Mouse (Mus musculus) macrophage (primary cell): ENCODE measurements around the gene Smad5. TPM values are rescaled to one million over a fixed set of nuclear protein-coding genes. Genes with fewer than 3 reads are reported as not detected.

Source experiments
- H3K27ac ChIP-seq: fragments of 350-480 bp; formaldehyde crosslinking; 2 replicates; pipeline ENCODE4 v1.9.0; 2021
- H3K36me3 ChIP-seq: fragments of 350-480 bp; formaldehyde crosslinking; 2 replicates; pipeline ENCODE4 v1.9.0; 2021; ENCODE audit errors: inconsistent target
- H3K4me3 ChIP-seq: fragments of 350-480 bp; formaldehyde crosslinking; 2 replicates; pipeline ENCODE4 v1.9.0; 2021; ENCODE audit errors: inconsistent target
- H3K79me2 ChIP-seq: fragments of 350-480 bp; formaldehyde crosslinking; 2 replicates; pipeline ENCODE4 v1.9.0; 2021; ENCODE audit errors: inconsistent target
- WGBS: methylation state at CpG from one replicate; pipeline ENCODE4 v1.1.7; 2026; ENCODE audit warnings: inconsistent platforms; ENCODE audit not compliant: missing documents; 5-methylcytosine and 5-hydroxymethylcytosine counted together
- polyA plus RNA-seq: library from polyadenylated mRNA; stranded (reverse); fragments of 250-400 nt; gene quantifications from 3 replicates; pipeline ENCODE4 v1.2.4, GENCODE M21; 2018; ENCODE audit warnings: inconsistent platforms

Gene Smad5
- polyA plus RNA-seq, 1 experiment from 2014 or later, result 5.5 TPM

DNA sequence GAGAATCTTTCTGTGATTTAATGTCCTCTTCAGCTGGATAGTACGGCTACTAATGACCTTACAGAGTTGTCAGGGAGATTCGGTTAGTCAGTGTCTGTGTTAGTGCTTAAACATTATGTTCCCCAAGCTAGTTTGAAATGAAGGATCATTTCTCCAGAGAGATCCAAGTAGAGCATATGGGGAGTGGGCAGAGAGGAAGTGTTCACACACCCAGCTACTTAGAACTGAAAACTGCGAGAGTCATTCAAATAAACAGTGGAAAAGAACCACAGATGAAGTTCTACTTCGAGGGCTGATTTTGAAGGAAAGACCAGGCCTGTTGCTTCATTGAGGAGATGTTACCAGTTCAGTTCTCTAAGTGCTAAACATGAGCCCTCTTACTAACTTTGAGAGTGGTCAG is 23.7 kb downstream of the Smad5 start:
- Histone ChIP-seq H3K36me3 (peaks cover 44% of the 10 kb centered on the region; the same call in 1 of the 2 replicates), H3K27ac (no peak overlapping the region), H3K4me3 (no peak overlapping the region), H3K79me2 (no peaks in the 10 kb centered on the region; the same call in 1 of the 2 replicates)
- 91% methylated on average over 4 of the region's 4 CpGs for WGBS

DNA sequence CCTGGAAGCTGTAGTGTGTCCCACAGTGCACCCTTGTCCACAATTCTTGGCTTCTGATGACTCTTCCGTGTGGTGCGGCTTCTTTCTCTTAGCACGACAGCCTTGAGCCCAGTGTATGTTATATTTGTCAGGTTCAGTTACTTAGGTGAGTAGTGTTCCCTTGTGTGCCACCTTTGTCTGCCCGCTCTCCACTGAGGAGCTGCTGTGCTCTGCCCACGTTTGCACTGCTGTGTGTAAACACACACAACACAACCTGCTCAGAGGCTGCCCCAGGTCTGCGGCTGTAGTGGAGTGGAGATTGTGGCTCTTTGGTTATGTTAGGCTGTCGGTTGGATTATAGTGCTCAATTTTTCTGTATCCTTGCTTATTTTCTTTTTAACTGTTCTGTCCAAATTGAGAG is 26.2 kb downstream of the Smad5 start:
- Histone ChIP-seq H3K27ac (no peak overlapping the region), H3K79me2 (no peaks in the 10 kb centered on the region), H3K36me3 (peaks cover 40% of the 10 kb centered on the region; the same call in 1 of the 2 replicates), H3K4me3 (no peak overlapping the region)
- WGBS, result 93% methylated on average over 7 of the region's 7 CpGs

DNA sequence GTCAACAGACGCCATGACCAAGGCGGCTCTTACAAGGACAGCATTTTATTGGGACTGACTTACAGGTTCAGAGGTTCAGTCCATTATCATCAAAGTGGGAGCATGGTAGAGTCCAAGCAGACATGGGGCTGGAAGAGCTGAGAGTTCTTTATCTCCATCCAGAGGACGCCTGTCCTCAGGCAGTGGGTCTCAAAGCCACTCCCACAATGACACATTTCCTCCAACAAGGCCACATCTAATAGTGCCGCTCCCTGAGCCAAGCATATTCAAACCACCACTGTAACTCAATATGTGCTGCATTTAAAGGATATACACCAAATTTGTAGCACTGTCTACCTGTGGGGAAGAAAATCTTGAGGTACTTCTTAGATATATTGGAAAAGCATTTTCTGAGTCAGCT is 31.8 kb downstream of the Smad5 start:
- H3K4me3 ChIP-seq, result no peak overlapping the region
- H3K27ac ChIP-seq, result no peak overlapping the region
- peaks cover 33% of the 10 kb centered on the region for H3K36me3 ChIP-seq
- 85% methylated on average over 4 of the region's 4 CpGs for WGBS
- no peaks in the 10 kb centered on the region for H3K79me2 ChIP-seq

DNA sequence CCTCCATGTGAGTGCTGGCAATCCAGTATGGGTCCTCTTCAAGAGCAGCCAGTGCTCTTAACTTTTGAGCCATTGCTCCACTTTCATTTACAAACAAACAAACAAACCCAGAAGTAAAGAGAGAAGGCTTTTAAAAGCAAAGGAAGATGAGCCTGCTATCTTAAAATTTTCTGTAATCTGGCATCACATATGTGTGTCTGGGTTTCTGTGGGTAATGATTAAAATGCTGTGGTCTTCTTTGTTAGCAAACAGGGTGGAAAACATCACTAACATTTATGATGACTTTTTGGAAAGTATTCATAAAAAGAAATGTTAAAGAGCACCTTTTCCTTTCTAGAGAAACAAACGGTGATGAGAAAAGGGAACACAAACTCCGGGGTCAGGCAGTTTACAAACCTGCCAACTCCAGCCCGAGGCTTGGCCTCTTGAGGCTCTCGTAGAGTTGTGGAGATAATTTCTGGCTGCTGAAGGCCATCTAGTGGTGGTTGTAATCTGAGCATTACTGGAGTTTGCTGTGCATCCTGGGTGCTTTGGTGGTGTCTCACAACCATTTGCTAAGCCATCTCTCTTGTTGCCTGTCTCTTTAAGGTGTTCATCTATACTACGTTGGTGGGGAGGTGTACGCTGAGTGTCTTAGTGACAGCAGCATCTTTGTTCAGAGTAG is 32.5 kb downstream of the Smad5 start:
- WGBS, result 61% methylated on average over 6 of the region's 6 CpGs
- Histone ChIP-seq H3K36me3 (peaks cover 28% of the 10 kb centered on the region), H3K4me3 (no peak overlapping the region), H3K27ac (no peak overlapping the region), H3K79me2 (no peaks in the 10 kb centered on the region)

DNA sequence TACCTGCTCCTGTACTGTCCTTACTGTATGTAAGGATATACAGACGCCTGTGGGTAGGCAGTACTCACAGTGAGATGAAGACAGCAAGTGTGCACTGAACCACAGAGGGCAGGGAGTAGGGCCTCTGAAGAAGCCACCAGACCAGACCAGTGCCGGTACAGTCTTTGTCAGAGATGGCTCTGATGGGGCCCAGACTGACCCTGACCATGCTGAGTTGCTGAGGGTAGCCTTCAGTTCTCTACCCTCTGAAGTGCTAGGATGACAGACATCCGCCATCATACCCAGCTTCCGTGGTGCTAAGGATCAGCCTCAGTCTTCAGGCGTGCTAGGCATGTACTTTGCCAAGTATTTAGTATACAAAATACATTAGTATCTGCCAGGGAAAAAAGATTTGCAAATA is 36.7 kb downstream of the Smad5 start:
- 96% methylated on average over 5 of the region's 5 CpGs for WGBS
- Histone ChIP-seq H3K4me3 (no peak overlapping the region), H3K27ac (no peak overlapping the region), H3K79me2 (no peaks in the 10 kb centered on the region), H3K36me3 (peaks cover 16% of the 10 kb centered on the region)

DNA sequence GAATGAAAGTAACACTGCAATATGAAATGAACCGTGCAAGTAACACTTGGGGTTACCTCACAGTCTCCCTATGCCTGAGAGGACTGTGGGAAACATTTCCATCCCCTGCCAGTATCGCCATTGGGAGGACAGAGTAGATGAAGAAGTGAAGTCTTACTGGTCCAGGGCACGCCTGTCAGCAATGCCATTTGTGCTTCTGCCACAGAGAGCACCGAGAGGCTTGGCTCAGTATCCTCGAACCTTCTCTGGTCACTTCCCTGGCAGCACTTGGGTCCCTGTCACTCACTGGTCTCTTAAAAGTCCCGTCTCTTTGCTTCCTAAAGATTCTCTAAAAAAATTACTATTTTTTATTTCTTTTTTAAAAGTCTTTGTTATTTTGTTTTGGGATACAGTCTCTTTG is 37.7 kb downstream of the Smad5 start:
- Histone ChIP-seq H3K36me3 (peaks cover 16% of the 10 kb centered on the region), H3K4me3 (no peak overlapping the region), H3K79me2 (no peaks in the 10 kb centered on the region), H3K27ac (no peak overlapping the region)
- WGBS, result 91% methylated on average over 6 of the region's 6 CpGs

DNA sequence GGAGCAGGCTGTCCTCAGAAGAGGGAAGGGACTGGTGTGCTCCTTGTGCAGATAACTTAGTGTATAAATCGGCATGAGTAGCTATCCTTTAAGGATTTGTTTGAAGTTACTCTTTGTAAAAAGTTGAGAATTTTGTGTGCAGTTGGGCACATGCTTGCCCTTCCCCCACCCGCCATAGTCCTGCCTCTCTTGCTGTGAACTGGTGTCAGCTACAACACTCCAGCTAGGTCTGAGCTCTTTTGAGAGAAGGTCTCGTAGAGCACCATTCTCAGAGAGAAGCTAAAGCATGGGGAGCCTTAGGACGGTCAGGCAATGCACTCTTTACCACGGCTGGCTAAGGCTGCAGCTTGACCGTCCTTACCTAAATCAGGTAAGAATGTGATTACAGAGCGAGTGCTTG is 38.9 kb downstream of the Smad5 start:
- Histone ChIP-seq H3K27ac (no peak overlapping the region), H3K36me3 (peaks cover 16% of the 10 kb centered on the region)

DNA sequence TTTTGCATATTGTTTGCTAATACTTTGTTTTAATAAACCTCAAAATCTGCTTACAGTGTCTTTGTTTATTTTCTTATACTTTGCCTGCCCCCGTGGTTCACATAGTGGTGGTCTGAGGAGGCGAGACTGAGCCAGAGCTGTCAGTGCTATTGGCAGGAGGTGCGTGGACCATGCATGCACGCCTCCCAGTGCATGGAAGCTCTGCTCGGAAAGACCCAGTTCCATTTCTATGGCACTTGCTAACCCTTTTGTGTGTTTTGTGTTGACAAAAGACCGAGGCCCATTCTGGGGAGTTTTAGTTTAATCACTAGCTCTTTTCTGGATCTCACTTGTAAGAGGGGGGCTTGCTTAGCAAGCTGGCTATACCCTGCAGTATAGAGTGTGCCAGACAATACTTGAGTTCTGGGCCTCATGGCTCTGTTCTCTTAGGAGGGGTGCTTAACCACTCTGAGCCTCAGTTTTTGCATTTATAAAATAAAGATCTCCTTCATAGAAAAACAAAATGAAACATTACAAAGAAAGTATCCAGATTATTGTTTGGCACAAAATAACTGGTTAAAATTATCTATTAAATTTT is 39.6 kb downstream of the Smad5 start:
- WGBS, result 94% methylated on average over 6 of the region's 6 CpGs
- Histone ChIP-seq H3K4me3 (no peak overlapping the region), H3K36me3 (peaks cover 11% of the 10 kb centered on the region), H3K27ac (no peak overlapping the region), H3K79me2 (no peaks in the 10 kb centered on the region)

More for the DNA sequence above, 38.9 kb downstream of the Smad5 start:
- Histone ChIP-seq H3K79me2 (no peaks in the 10 kb centered on the region), H3K4me3 (no peak overlapping the region)
- 97% methylated on average over 7 of the region's 7 CpGs for WGBS

DNA sequence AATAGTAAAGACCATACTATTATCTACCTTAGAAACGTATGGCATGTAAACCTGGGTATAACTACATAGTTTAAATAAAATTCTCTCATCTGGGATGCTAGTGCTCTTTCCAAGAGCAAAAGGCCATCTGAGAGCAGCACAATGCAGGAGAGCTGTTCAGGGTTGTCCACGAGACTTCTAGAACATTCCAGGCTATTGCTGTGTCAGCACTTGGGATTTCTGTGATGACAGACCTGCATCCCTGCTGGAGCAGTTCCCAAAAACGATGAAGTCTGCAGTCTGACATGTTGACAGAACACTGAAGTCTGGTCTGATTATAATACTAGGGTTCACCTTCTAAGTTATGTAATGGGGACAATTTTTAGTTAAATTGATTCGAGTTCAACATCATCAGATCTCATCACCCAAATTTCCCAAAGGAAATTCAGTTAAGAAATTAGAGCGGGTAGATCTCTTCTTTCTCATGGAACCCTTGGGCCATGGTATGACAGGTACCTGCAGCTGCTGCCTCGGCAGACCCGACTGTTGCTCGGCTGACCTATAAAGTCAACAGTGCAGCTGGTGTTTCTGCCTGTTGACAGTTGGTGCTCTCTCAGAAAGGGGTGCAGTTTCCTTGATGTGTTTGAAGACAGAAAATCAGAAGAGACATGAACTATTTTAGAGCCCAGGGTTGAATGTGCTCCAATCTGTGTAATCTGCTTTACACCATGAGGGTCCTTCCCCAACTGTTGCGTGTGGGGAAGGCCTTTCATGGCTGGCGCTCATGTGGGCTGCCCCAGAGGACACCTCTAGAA is 44.1 kb downstream of the Smad5 start:
- no peak overlapping the region for H3K27ac ChIP-seq
- H3K4me3 ChIP-seq, result no peak overlapping the region
- WGBS, result 92% methylated on average over 10 of the region's 10 CpGs
- H3K79me2 ChIP-seq, result no peaks in the 10 kb centered on the region
- H3K36me3 ChIP-seq, result no peaks in the 10 kb centered on the region

DNA sequence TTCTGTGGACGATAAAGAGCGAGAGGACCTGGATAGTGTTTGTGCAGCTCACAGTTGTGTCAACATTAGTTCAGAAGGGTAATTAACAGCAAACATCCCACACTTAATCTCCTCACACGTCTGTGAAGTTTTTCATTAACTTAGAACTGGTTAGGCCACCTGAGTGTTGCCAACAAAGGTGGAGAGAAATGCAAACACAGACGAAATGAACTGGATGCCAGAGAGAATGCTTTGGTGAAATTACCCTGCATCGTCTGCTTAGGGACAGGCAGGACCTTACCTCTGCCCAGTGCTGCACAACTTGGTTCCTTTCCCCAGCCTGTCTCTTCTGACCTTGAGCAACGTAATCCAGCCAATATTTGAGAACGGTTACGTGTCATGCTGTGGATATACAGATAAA is 44.7 kb downstream of the Smad5 start:
- H3K4me3 ChIP-seq, result no peak overlapping the region
- H3K27ac ChIP-seq, result no peak overlapping the region
- WGBS, result 74% methylated on average over 8 of the region's 8 CpGs
- no peaks in the 10 kb centered on the region for H3K36me3 ChIP-seq
- H3K79me2 ChIP-seq, result no peaks in the 10 kb centered on the region

DNA sequence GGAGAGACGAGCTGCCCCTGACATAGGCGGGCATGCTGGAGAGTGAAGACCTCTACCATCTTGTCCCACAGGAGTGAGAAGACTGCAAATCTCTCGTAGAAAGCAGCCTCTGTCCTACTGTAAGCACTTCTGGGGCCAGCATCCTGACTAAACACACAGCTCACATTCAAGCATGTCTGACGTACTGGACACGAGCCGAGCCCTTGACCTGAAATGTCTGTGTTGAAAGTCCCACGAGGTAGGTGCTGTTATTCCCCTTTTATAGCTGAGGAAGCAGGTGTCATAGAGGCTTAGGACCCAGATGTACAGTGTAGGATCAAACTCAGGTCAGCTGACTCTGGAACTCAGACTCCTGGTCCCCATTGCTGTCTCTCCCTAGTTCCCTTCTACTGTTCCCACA is 46.6 kb downstream of the Smad5 start:
- no peak overlapping the region for H3K27ac ChIP-seq
- H3K79me2 ChIP-seq, result no peaks in the 10 kb centered on the region
- WGBS, result 84% methylated on average over 7 of the region's 7 CpGs

DNA sequence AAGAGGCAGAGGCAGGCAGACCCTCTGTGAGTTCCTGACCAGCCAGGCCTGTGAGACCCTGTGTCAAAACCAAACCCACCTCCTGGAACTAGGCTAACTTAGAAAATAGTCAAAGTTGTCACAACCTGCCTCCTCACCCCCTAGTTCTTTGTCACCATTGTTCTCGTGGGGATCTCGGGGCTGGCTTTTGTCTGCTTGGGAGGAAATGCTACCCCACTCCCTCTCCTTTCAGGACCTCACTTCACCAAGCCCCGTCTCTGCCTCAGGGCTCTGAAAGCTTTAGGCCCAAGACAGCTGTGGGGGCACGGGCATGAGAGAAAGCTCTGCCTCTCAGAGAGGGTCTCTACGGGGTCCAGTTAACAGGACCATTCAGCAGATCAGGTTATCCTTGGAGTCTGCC is 49.0 kb downstream of the Smad5 start:
- H3K4me3 ChIP-seq, result no peak overlapping the region
- H3K27ac ChIP-seq, result no peak overlapping the region
- no peaks in the 10 kb centered on the region for H3K79me2 ChIP-seq
- 43% methylated on average over 5 of the region's 5 CpGs for WGBS
- H3K36me3 ChIP-seq, result no peaks in the 10 kb centered on the region

More for the DNA sequence above, 46.6 kb downstream of the Smad5 start:
- H3K4me3 ChIP-seq, result no peak overlapping the region
- H3K36me3 ChIP-seq, result no peaks in the 10 kb centered on the region

DNA sequence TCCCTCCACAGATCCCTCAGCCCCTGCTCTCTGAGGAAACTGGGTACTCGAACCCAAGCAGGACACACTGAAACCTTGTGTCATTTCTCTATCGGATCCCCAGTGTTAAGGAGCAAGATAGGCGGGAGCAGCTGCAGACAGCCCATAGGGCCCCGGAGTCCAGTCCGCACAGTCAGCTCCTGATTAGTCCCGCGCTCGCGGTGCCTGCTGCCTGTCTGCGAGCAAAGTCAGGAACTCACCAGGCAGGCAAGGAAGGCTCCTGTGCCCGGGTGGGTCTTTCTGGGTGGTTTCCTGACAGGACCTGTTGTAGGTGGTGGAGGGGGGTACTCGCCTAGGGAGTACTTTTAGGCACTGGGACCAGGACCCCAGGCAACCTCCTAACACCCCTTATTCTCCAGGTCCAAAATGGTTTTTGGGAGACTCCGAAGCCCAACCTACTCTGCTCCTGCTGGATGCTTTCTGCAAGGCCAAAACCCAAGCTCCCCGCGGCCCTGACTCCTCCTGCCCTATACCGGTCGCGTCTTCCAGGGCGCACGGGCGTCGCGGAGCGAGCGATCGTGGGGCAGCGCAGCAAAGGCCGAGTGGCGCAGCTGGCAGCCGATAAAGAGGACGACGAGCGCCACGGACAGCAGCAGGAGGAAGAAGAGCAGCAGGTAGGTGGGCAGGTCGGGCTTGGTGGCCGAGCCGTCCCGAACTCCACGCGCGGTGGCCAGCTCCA is 49.8 kb downstream of the Smad5 start:
- 6% methylated on average over 41 of the region's 41 CpGs for WGBS
- no peak overlapping the region for H3K4me3 ChIP-seq

DNA sequence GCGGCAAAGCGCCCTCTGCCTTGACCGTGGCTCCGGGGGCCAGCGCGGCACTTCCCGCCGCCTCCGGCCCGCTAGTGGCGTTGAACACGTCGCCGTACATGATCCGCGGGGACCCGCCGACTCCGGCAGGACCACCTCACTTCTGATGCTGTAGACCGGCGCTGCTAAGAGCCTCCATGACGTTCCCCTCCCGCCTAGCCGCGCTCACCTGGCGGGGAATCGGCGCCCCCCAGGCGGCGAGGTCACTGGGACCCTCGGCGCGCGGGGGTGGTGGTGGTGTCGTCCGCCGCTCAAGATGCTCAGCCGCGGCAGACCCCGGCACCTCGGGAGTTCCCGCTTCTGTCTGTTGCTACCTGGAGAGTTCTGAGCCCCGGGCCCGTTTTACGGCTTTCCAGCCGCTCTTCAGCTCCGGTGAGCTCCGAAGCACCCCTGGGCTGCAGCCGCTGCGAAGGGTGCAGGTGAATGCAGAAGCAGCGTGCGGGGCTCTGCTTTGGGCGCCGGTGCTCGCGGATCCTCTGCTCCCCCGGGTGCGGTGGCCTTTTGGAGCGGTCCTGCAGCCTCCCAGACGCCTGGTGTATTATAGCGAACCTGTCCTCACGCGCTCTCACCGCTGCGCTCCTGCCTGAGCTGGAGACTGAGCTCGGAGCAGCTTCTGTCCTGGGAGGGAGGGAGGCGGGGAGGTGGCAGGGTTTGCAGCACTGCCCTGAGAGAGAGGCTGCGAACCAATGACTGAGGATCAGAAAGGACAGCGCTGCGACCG is 50.6 kb downstream of the Smad5 start, which contains the start of gene Gm45623:
Gene Gm45623 (minus strand): TSS at position 636 of the 760 bp plus-strand sequence.
- WGBS, result 4% methylated on average over 69 of the region's 71 CpGs
- H3K27ac ChIP-seq, result no peak within 1 kb of the TSS
- no peak within 1 kb of the TSS for H3K4me3 ChIP-seq
- H3K79me2 ChIP-seq, result no peaks in the 10 kb centered on the region
- no peaks in the 10 kb centered on the region for H3K36me3 ChIP-seq

More for the DNA sequence above, 49.8 kb downstream of the Smad5 start:
- Histone ChIP-seq H3K36me3 (no peaks in the 10 kb centered on the region), H3K27ac (no peak overlapping the region), H3K79me2 (no peaks in the 10 kb centered on the region)
